In genomic region chr5:3395020-3395419, GRCm38 (mm10) we compare ENCODE assay signal across 11 mouse cellular contexts. TPM values are rescaled to one million over a fixed set of nuclear protein-coding genes. Genes with fewer than 3 reads are reported as not detected.
A peak's percentile ranks its signal among the peaks of the same experiment; 100 is the strongest.
DNase-seq lines count a peak whose midpoint lies in the region; ATAC-seq and TF ChIP-seq lines count a peak whose summit lies in the region.
"Had no signal": no experiment of that assay in that cellular context is flagged by ENCODE, and none has a peak within 500 bp of the region (broad histone marks: within the 10 kb centered on the region; RNA-seq: fewer than 3 reads in every experiment).

No protein-coding gene starts in this region.

- 62% methylated on average over 6 of the region's 6 CpGs for WGBS in liver, postnatal 0 days (ENCODE audit: insufficient replicate concordance)
- 63% methylated on average over 6 of the region's 6 CpGs for WGBS in liver, embryonic 12.5 days (ENCODE audit: insufficient replicate concordance)
- WGBS in forebrain, embryonic 14.5 days, result 31% methylated on average over 6 of the region's 6 CpGs
- WGBS in hindbrain, postnatal 0 days, result 21% methylated on average over 6 of the region's 6 CpGs
- WGBS in neural tube, embryonic 14.5 days, result 26% methylated on average over 6 of the region's 6 CpGs

- peak overlapping the region; percentile 11; the same call in 1 of the 2 replicates for H3K4me2 ChIP-seq in liver, postnatal 0 days (ENCODE audit: low read depth, low read length)
- H3K4me2 ChIP-seq in liver, embryonic 12.5 days, result no peak overlapping the region
- H3K4me2 ChIP-seq in forebrain, embryonic 14.5 days (ENCODE audit: low read length), result no peak overlapping the region
- H3K4me2 ChIP-seq in hindbrain, postnatal 0 days (ENCODE audit: low read depth, low read length), result no peak overlapping the region
- no peak overlapping the region for H3K4me2 ChIP-seq in neural tube, embryonic 14.5 days (ENCODE audit: low read depth, low read length)
- H3K4me2 ChIP-seq: heart, embryonic 15.5 days; limb, embryonic 13.5 days had no signal

- TF ChIP-seq CTCF in liver, postnatal 0 days (IDR thresholded peaks at IDR 0.05; ENCODE audit: low read depth), result no peak
- TF ChIP-seq CTCF in hindbrain, postnatal 0 days (IDR thresholded peaks at IDR 0.05; ENCODE audit: low read depth), result no peak

- H3K27ac ChIP-seq in liver, postnatal 0 days (ENCODE audit: low read depth), result no peak overlapping the region
- no peak overlapping the region for H3K27ac ChIP-seq in liver, embryonic 12.5 days
- peak overlapping the region; percentile 60; the same call in 1 of the 2 replicates for H3K27ac ChIP-seq in forebrain, embryonic 14.5 days (ENCODE audit: low read depth, low read length)
- peak overlapping the region; percentile 11 for H3K27ac ChIP-seq in hindbrain, postnatal 0 days
- no peak overlapping the region for H3K27ac ChIP-seq in neural tube, embryonic 14.5 days (ENCODE audit: low read depth, low read length)
- H3K27ac ChIP-seq: heart, embryonic 15.5 days; limb, embryonic 13.5 days had no signal

- no peak for DNase-seq in liver, postnatal 0 days
- DNase-seq in forebrain, embryonic 14.5 days (ENCODE audit: low spot score), result peak; percentile 68
- DNase-seq in hindbrain, postnatal 0 days (ENCODE audit: low spot score), result peak; percentile 66
- DNase-seq in embryo, embryonic 10 days (ENCODE audit: low spot score), result no peak
- DNase-seq: kidney, adult 2 months had no signal

- peak; percentile 66; the same call in 1 of the 2 replicates for TF ChIP-seq EP300 in liver, postnatal 0 days (IDR thresholded peaks at IDR 0.05; ENCODE audit: low read depth)

- no peaks in the 10 kb centered on the region for H3K27me3 ChIP-seq in liver, postnatal 0 days (ENCODE audit: insufficient read depth, low read length)
- H3K27me3 ChIP-seq in liver, embryonic 12.5 days (replicated peaks), result no peaks in the 10 kb centered on the region
- H3K27me3 ChIP-seq in forebrain, embryonic 14.5 days (replicated peaks; ENCODE audit: control insufficient read depth, insufficient read depth, low read length), result no peaks in the 10 kb centered on the region
- no peaks in the 10 kb centered on the region for H3K27me3 ChIP-seq in hindbrain, postnatal 0 days (ENCODE audit: insufficient read depth, low read length)
- no peaks in the 10 kb centered on the region for H3K27me3 ChIP-seq in neural tube, embryonic 14.5 days (ENCODE audit: control insufficient read depth, insufficient read depth, low read length)
- H3K27me3 ChIP-seq: heart, embryonic 15.5 days; limb, embryonic 13.5 days had no signal

- H3K9ac ChIP-seq in liver, postnatal 0 days (replicated peaks), result no peak overlapping the region
- H3K9ac ChIP-seq in liver, embryonic 12.5 days, result no peak overlapping the region
- no peak overlapping the region for H3K9ac ChIP-seq in forebrain, embryonic 14.5 days (ENCODE audit: low read length)
- H3K9ac ChIP-seq in hindbrain, postnatal 0 days (replicated peaks; ENCODE audit: low read length), result no peak overlapping the region
- H3K9ac ChIP-seq in neural tube, embryonic 14.5 days (replicated peaks; ENCODE audit: low read depth, low read length), result no peak overlapping the region
- H3K9ac ChIP-seq: heart, embryonic 15.5 days; limb, embryonic 13.5 days had no signal

- peaks cover 7% of the 10 kb centered on the region; the same call in 1 of the 2 replicates for H3K4me1 ChIP-seq in liver, postnatal 0 days (ENCODE audit: insufficient read depth)
- no peaks in the 10 kb centered on the region for H3K4me1 ChIP-seq in liver, embryonic 12.5 days
- H3K4me1 ChIP-seq in forebrain, embryonic 14.5 days (ENCODE audit: control insufficient read depth, insufficient read depth, low read length), result peaks cover 20% of the 10 kb centered on the region
- H3K4me1 ChIP-seq in hindbrain, postnatal 0 days (ENCODE audit: insufficient read depth, low read length), result 0 out of 2 replicates have a peak, but pooled peaks cover 2% of the 10 kb centered on the region
- H3K4me1 ChIP-seq in neural tube, embryonic 14.5 days (ENCODE audit: control insufficient read depth, insufficient read depth, low read length), result 0 out of 2 replicates have a peak, but pooled peaks cover 4% of the 10 kb centered on the region
- H3K4me1 ChIP-seq: heart, embryonic 15.5 days had no signal

- no peaks in the 10 kb centered on the region for H3K9me3 ChIP-seq in liver, postnatal 0 days (ENCODE audit: low read length)
- H3K9me3 ChIP-seq in liver, embryonic 12.5 days (replicated peaks), result no peaks in the 10 kb centered on the region
- no peaks in the 10 kb centered on the region for H3K9me3 ChIP-seq in forebrain, embryonic 14.5 days (replicated peaks; ENCODE audit: control insufficient read depth, low read length)
- H3K9me3 ChIP-seq in hindbrain, postnatal 0 days (ENCODE audit: low read length), result no peaks in the 10 kb centered on the region
- no peaks in the 10 kb centered on the region for H3K9me3 ChIP-seq in neural tube, embryonic 14.5 days (ENCODE audit: control insufficient read depth, low read length)
- H3K9me3 ChIP-seq: heart, embryonic 15.5 days; limb, embryonic 13.5 days had no signal

- peaks cover 7% of the 10 kb centered on the region; the same call in 1 of the 2 replicates for H3K36me3 ChIP-seq in liver, postnatal 0 days (replicated peaks; ENCODE audit: insufficient read depth, low read length)
- H3K36me3 ChIP-seq in liver, embryonic 12.5 days, result peaks cover 42% of the 10 kb centered on the region
- 0 out of 2 replicates have a peak, but pooled peaks cover 2% of the 10 kb centered on the region for H3K36me3 ChIP-seq in forebrain, embryonic 14.5 days (ENCODE audit: control insufficient read depth, insufficient read depth, low read length)
- H3K36me3 ChIP-seq in hindbrain, postnatal 0 days (ENCODE audit: insufficient read depth, low read length), result no peaks in the 10 kb centered on the region
- no peaks in the 10 kb centered on the region for H3K36me3 ChIP-seq in neural tube, embryonic 14.5 days (ENCODE audit: control insufficient read depth, insufficient read depth, low read length)

- ATAC-seq in liver, postnatal 0 days, result peak; percentile 50; the same call in 1 of the 2 replicates
- ATAC-seq in liver, embryonic 12.5 days, result no peak
- peak; percentile 73 for ATAC-seq in forebrain, embryonic 14.5 days
- ATAC-seq in hindbrain, postnatal 0 days, result peak; percentile 86
- ATAC-seq in neural tube, embryonic 14.5 days (ENCODE audit: low read depth), result peak; percentile 47; the same call in 1 of the 2 replicates
- ATAC-seq in activated CD4-positive, CD25-positive, alpha-beta regulatory T cell, adult 4 months, result no peak
- no peak for ATAC-seq in CD4-positive, CD25-positive, alpha-beta regulatory T cell, adult 4 months

- no peak overlapping the region for H3K4me3 ChIP-seq in liver, postnatal 0 days (ENCODE audit: low read depth, low read length)
- no peak overlapping the region for H3K4me3 ChIP-seq in liver, embryonic 12.5 days
- no peak overlapping the region for H3K4me3 ChIP-seq in forebrain, embryonic 14.5 days (ENCODE audit: low read depth, low read length)
- no peak overlapping the region for H3K4me3 ChIP-seq in hindbrain, postnatal 0 days (ENCODE audit: low read length)
- H3K4me3 ChIP-seq in neural tube, embryonic 14.5 days (ENCODE audit: low read depth, low read length), result no peak overlapping the region
- H3K4me3 ChIP-seq: heart, embryonic 15.5 days; limb, embryonic 13.5 days had no signal

RNA-seq across cellular contexts. Expression of gene Cdk6, which starts 53.7 kb away (rescaled TPM):
- polyA plus RNA-seq in liver, postnatal 0 days (2015; fragmentation: Nextera tagmentation; extraction: Ambion mirVana), result 17.1 and 17.3 TPM in 2 replicates
- 35.1 and 40.1 TPM in 2 replicates for polyA plus RNA-seq in liver, embryonic 12.5 days (2016; fragmentation: Nextera tagmentation; extraction: Ambion mirVana)
- polyA plus RNA-seq in forebrain, embryonic 14.5 days (2014; fragmentation: Nextera tagmentation; extraction: Ambion mirVana), result 17.2 and 23.5 TPM in 2 replicates
- 16.5 and 21.9 TPM in 2 replicates for total RNA-seq in hindbrain, postnatal 0 days (2014; rRNA removed)
- 12.2 and 12.8 TPM in 2 replicates for polyA plus RNA-seq in hindbrain, postnatal 0 days (2015; fragmentation: Nextera tagmentation; extraction: Ambion mirVana)
- 12.2 and 12.7 TPM in 2 replicates for polyA plus RNA-seq in neural tube, embryonic 14.5 days (2014; fragmentation: Nextera tagmentation; extraction: Ambion mirVana)
- polyA plus RNA-seq in activated CD4-positive, CD25-positive, alpha-beta regulatory T cell, adult 4 months (2017; shearing (Covaris generic)), result 10 to 100 TPM; 29.6 to 32.3 TPM
- 10 to 100 TPM; 20.8 to 22.3 TPM for polyA plus RNA-seq in CD4-positive, CD25-positive, alpha-beta regulatory T cell, adult 4 months (2017; shearing (Covaris generic))

Comparison
In these comparisons a context has a peak if more than half of its experiments do, and no peak if none do; other contexts are left out.
1. ATAC-seq: peak in liver, postnatal 0 days (single experiment), forebrain, embryonic 14.5 days (single experiment), hindbrain, postnatal 0 days (single experiment) and neural tube, embryonic 14.5 days (single experiment); none in liver, embryonic 12.5 days (single experiment), activated CD4-positive, CD25-positive, alpha-beta regulatory T cell, adult 4 months (single experiment) and CD4-positive, CD25-positive, alpha-beta regulatory T cell, adult 4 months (single experiment).
2. DNase-seq: peak in forebrain, embryonic 14.5 days (single experiment) and hindbrain, postnatal 0 days (single experiment); none in liver, postnatal 0 days (single experiment) and embryo, embryonic 10 days (single experiment).
3. H3K27ac ChIP-seq: peak in forebrain, embryonic 14.5 days (single experiment) and hindbrain, postnatal 0 days (single experiment); none in liver, postnatal 0 days (single experiment), liver, embryonic 12.5 days (single experiment) and neural tube, embryonic 14.5 days (single experiment).